Mouse (Mus musculus) heart, postnatal 10 days (tissue): ENCODE measurements at regions not wholly inside any gene's neighbourhood (a gene's known extent, or its start where the extent isn't known, plus 50 kb on each side); places are given as distances from the start of the nearest gene placed in this dataset.
A peak's percentile ranks its signal among the peaks of the same experiment; 100 is the strongest.

Source experiments
- DNase-seq, 2 experiments: peaks; one replicate each; pipeline ENCODE4 v3.0.0; 2021
- intact Hi-C: fragments of 180-260 bp; cut with DNase I; formaldehyde crosslinking; loops from one replicate; pipeline ENCODE4 v1.15.1; 2025

- intact Hi-C loops: no loop called here
- no peak for DNase-seq
Observed at GRCm38 (mm10) chr10:9569277-9569676, 105.7 kb downstream of the Samd5 start.

DNA sequence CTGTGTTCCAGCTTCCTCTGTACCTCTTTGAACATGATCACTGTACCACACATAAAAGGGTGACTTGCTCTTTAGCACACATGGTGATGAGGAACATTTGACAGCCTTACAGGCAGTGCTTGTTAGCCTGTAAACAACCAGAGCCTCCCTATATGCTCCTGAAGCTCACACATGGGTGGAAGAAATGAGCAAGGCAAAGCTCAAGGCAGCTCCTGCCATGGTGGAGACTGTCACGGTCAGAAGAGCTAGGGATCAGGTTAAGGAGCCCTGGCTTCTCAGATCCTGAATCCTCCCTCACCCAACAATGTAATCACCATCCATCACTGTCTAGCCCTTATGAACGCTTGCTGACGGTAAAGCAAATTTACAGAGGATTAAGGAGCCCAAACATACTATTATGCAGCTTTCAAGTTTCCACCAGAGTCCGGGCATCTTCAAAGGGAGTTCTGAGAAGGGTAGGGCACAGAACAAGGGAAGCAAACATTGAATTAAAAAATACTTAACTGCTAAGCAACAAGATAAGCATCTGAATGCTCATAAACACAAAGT is 117.4 kb downstream of the Samd5 start:
- DNase-seq: no peak
- intact Hi-C loops: no loop called here

GRCm38 (mm10) chr10:9557092-9557491 is 117.9 kb downstream of the Samd5 start:
- intact Hi-C loops: no loop called here
- DNase-seq: no peak

GRCm38 (mm10) chr10:9553946-9554345 is 121.1 kb downstream of the Samd5 start:
- intact Hi-C loops: no loop called here
- no peak for DNase-seq

- DNase-seq: peak; percentile 12 to 35
- intact Hi-C loops: no loop called here
Observed at GRCm38 (mm10) chr10:9549913-9550709, 124.9 kb downstream of the Samd5 start.

- intact Hi-C loops: no loop called here
- DNase-seq: no peak
Observed at GRCm38 (mm10) chr10:9545807-9546206, 129.2 kb downstream of the Samd5 start.

GRCm38 (mm10) chr10:9544041-9544786 is 130.8 kb downstream of the Samd5 start:
- no peak for DNase-seq

GRCm38 (mm10) chr10:9541579-9541978 is 133.4 kb downstream of the Samd5 start:
- intact Hi-C loops: no loop called here
- DNase-seq: no peak

More at GRCm38 (mm10) chr10:9544041-9544786, 130.8 kb downstream of the Samd5 start:
- intact Hi-C loops: no loop called here

DNA sequence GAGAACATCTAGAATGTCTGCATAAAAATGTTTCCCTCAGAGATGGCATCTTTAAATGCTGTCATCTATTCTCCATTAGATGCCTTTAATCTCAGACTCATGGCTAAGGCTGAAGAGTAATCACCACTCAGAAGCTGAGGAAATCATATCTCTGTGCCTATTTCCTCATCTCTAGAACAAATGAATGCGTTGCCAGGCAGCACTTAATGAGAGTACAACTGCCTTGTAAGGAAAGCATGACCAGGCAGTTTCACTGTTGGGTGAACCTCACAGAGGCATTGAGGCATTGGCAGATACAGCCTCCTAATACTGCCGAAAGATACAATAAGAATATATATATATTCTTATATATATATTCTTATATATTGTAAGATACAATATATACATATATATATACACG is 137.3 kb downstream of the Samd5 start:
- intact Hi-C loops: no loop called here
- DNase-seq: no peak

- intact Hi-C loops: no loop called here
- DNase-seq: no peak
Observed at GRCm38 (mm10) chr10:9534552-9534951, 140.5 kb downstream of the Samd5 start.

DNA sequence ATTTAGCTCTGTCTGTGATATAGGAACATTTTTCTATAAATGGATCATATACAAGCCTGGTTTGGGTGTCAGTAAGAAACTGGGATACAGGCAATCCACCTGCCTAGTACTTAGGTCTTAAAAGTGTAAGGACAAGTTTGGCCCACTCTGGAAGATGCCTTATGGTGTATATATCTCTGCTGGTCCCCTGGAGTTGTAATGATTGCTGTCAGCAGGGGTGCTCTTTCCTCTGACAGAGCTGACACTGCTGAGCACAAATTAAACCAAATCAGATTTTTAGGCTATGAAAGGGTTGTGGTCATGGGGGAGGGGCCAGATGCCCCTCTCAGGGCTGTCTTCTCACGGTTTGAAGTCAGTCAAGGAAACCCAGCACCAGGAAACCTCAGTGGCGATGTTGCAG is 141.7 kb downstream of the Samd5 start:
- DNase-seq: no peak
- intact Hi-C loops: no loop called here

DNA sequence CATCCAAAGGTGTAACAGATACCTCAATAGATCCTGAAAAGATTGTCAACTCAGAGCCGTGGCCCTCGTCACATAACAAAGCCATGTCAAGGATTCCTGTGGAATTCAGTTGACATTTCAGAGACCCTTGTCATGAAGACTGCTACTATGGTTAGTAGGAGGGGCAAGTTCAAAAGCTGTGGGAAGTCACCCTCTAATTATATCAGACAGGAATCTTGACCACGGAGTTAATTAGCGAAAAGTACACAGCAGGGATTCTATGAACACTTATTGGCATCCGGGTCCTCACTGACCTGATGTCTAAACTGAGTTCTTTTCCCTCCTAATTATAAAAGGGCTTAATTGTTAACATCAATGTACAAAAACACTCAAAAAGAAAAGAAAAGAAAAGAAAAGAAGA is 143.1 kb downstream of the Samd5 start:
- intact Hi-C loops: no loop called here
- no peak for DNase-seq

GRCm38 (mm10) chr10:9529408-9529807 is 145.6 kb downstream of the Samd5 start:
- intact Hi-C loops: no loop called here
- DNase-seq: peak; percentile 19 to 27

DNA sequence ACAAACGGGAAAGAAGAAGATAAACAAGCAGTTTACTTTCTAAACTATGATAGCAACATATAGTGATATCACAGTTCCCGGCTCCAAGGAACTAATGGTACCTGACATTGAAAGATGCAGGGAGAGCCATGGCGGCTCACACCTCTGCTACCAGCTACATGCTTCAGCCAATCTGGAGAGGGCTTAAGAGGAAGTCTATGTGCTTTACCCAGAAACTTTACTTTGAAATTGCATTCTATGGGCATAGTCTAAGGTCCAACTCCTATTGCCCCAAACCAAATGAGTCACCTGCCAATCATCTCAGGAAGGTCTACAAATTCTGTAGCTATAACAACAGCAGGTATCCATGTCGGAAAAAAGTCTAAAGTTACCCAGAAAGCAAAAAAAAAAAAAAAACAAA is 146.9 kb downstream of the Samd5 start:
- intact Hi-C loops: no loop called here
- DNase-seq: no peak

- no peak for DNase-seq
- intact Hi-C loops: no loop called here
Observed at GRCm38 (mm10) chr10:9509764-9510390, 165.1 kb downstream of the Samd5 start.

DNA sequence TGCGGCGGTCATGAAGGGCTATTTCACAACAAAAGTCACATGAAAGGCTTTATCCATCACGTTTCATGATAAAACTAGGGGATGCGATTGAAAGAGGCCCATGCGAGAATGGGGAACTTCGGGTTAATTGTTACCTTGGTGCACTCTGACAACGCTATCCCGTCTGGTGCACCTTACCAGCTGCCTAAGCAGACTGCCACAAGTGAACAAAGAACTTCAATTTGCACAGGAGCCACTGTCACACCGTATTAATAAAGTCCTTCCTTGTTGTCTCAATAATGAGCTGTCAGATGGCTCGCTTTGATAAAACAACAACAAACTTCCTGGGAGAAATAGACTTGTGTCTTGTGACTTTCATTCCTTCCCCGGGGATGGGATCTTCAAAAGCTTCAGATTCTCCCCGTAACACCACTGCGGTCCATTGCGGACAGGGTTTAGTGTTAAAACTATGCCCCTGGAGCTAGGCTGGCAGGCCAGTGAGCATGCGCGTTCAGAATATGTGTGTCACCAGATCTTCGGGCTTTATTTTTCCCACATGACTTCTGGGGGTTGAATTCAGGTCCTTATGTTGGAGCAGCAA is 165.8 kb downstream of the Samd5 start:
- intact Hi-C loops: no loop called here

GRCm38 (mm10) chr10:9503569-9504493 is 171.2 kb downstream of the Samd5 start:
- no peak for DNase-seq
- intact Hi-C loops: no loop called here

More for the DNA sequence above, 165.8 kb downstream of the Samd5 start:
- no peak for DNase-seq

DNA sequence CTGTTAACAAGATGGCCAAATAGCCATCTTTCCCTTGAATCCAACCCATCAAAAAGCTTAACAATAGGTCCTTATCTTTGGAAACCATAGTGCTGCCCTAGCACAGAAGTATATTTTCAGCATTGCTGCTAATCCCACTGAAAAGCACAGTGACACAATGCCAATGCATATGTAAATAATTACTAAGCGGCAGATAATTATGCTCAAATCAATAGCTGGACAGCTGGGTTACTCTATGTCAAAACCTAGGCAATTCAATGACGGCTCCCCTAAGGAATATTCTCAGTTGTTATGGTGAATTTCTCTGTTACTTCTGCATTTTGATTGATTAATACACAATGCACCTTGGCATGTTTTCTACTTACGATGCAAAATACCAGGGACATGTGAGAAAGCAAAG is 176.5 kb downstream of the Samd5 start:
- DNase-seq: no peak
- intact Hi-C loops: no loop called here

- no peak for DNase-seq
- intact Hi-C loops: no loop called here
Observed at GRCm38 (mm10) chr10:9497021-9497420, 178.0 kb downstream of the Samd5 start.

GRCm38 (mm10) chr10:9495143-9495651 is 179.8 kb downstream of the Samd5 start:
- intact Hi-C loops: no loop called here
- DNase-seq: peak; percentile 21 to 47
